ENCODE assay signal across 46 mouse cellular contexts in the genomic region with DNA sequence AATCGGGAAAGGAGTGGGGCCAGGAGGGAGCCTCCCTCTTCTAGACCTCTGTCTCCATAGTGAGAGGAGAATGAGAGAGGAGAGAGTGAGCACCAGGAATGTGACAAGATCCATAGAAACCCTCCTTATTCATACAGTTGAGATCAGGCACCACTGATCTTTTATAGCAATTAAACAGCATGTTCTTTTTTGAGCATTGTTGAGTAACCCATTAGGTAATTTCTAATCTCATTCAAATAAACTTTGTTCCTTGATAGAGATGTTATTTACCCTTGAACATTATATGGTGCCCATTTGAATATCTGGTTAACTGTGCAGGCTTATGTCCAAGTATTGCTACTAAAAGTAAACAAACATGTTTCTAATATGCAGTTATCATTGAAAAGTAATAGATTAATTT. TPM values are rescaled to one million over a fixed set of nuclear protein-coding genes. Genes with fewer than 3 reads are reported as not detected.
"Had no signal": no experiment of that assay in that cellular context is flagged by ENCODE, and none has a peak within 500 bp of the region (broad histone marks: within the 10 kb centered on the region; RNA-seq: fewer than 3 reads in every experiment).

A gene (minus strand): TSS at position 135 of the 400 bp plus-strand sequence.

- H3K36me3 ChIP-seq: limb, embryonic 10.5 days; limb, embryonic 12.5 days; limb, embryonic 13.5 days; limb, embryonic 15.5 days; liver, embryonic 13.5 days; liver, embryonic 15.5 days; lung, embryonic 15.5 days; midbrain, embryonic 10.5 days; midbrain, embryonic 12.5 days; midbrain, embryonic 13.5 days; midbrain, embryonic 15.5 days; neural tube, embryonic 12.5 days had no signal

- ATAC-seq: liver, postnatal 0 days; lung, postnatal 0 days; midbrain, embryonic 13.5 days; midbrain, embryonic 15.5 days; midbrain, embryonic 16.5 days had no signal

- H3K27me3 ChIP-seq: limb, embryonic 12.5 days; limb, embryonic 13.5 days; limb, embryonic 15.5 days; liver, embryonic 13.5 days; liver, embryonic 15.5 days; lung, embryonic 15.5 days; megakaryocyte, embryonic 14.5 days; midbrain, embryonic 12.5 days; midbrain, embryonic 13.5 days; midbrain, embryonic 15.5 days; neural tube, embryonic 12.5 days had no signal

- H3K9me3 ChIP-seq: limb, embryonic 10.5 days; limb, embryonic 15.5 days; liver, embryonic 13.5 days; liver, embryonic 15.5 days; lung, embryonic 15.5 days; megakaryocyte, embryonic 14.5 days; midbrain, embryonic 15.5 days had no signal

- H3K9ac ChIP-seq: limb, embryonic 12.5 days; limb, embryonic 13.5 days; limb, embryonic 15.5 days; liver, embryonic 13.5 days; liver, embryonic 14.5 days; liver, embryonic 15.5 days; liver, postnatal 0 days; lung, embryonic 14.5 days; lung, embryonic 15.5 days; midbrain, embryonic 12.5 days; midbrain, embryonic 13.5 days; midbrain, embryonic 15.5 days; neural tube, embryonic 12.5 days had no signal

- H3K4me1 ChIP-seq: limb, embryonic 10.5 days; limb, embryonic 12.5 days; limb, embryonic 13.5 days; limb, embryonic 15.5 days; liver, embryonic 13.5 days; liver, embryonic 15.5 days; lung, embryonic 15.5 days; megakaryocyte, embryonic 14.5 days; midbrain, embryonic 10.5 days; midbrain, embryonic 12.5 days; midbrain, embryonic 13.5 days; midbrain, embryonic 15.5 days; neural tube, embryonic 12.5 days had no signal

- H3K27ac ChIP-seq: limb, embryonic 10.5 days; limb, embryonic 12.5 days; limb, embryonic 13.5 days; limb, embryonic 15.5 days; liver, embryonic 13.5 days; liver, embryonic 14.5 days; liver, embryonic 15.5 days; lung, embryonic 15.5 days; macrophage; midbrain, embryonic 10.5 days; midbrain, embryonic 12.5 days; midbrain, embryonic 13.5 days; midbrain, embryonic 15.5 days; neural tube, embryonic 12.5 days had no signal

- H3K4me2 ChIP-seq: limb, embryonic 12.5 days; limb, embryonic 13.5 days; limb, embryonic 15.5 days; liver, embryonic 11.5 days; liver, embryonic 13.5 days; liver, embryonic 15.5 days; lung, embryonic 14.5 days; lung, embryonic 15.5 days; midbrain, embryonic 11.5 days; midbrain, embryonic 12.5 days; midbrain, embryonic 13.5 days; midbrain, embryonic 15.5 days; neural tube, embryonic 12.5 days had no signal

- DNase-seq: left cerebral cortex, postnatal 4 days; liver; liver, embryonic 13.5 days; liver, postnatal 0 days; lung, adult 18-20 months; lung, adult 2 months; lung, embryonic 14.5 days; lung, postnatal 10 days; lung, postnatal 14 days; lung, postnatal 36 days; lung, postnatal 4 days; midbrain, embryonic 14.5 days had no signal

- H3K4me3 ChIP-seq: limb, embryonic 10.5 days; limb, embryonic 12.5 days; limb, embryonic 13.5 days; limb, embryonic 15.5 days; liver, embryonic 13.5 days; liver, embryonic 15.5 days; lung, embryonic 15.5 days; megakaryocyte, embryonic 14.5 days; midbrain, embryonic 10.5 days; midbrain, embryonic 12.5 days; midbrain, embryonic 13.5 days; midbrain, embryonic 15.5 days; myocyte; neural tube, embryonic 12.5 days had no signal

RNA-seq across cellular contexts. Expression of the gene that starts here (rescaled TPM):
- total RNA-seq: left cerebral cortex, adult 8-10 months; left cerebral cortex, postnatal 10 days; left cerebral cortex, postnatal 14 days; left cerebral cortex, postnatal 25 days; left cerebral cortex, postnatal 36 days; left cerebral cortex, postnatal 4 days; megakaryocyte progenitor cell, adult 5-6 weeks; megakaryocyte, adult 5-6 weeks; megakaryocyte-erythroid progenitor cell, adult 5-6 weeks; midbrain, postnatal 0 days; monocyte, adult 5-6 weeks had no signal
- polyA plus RNA-seq: limb, embryonic 10.5 days; limb, embryonic 11.5 days; limb, embryonic 12.5 days; limb, embryonic 13.5 days; limb, embryonic 14.5 days; limb, embryonic 15.5 days; liver, embryonic 11.5 days; liver, embryonic 13.5 days; liver, embryonic 14.5 days; liver, embryonic 15.5 days; liver, embryonic 16.5 days; liver, postnatal 0 days; lung, embryonic 14.5 days; lung, embryonic 15.5 days; lung, embryonic 16.5 days; lung, postnatal 0 days; macrophage; midbrain, embryonic 10.5 days; midbrain, embryonic 11.5 days; midbrain, embryonic 12.5 days; midbrain, embryonic 13.5 days; midbrain, embryonic 14.5 days; midbrain, embryonic 15.5 days; midbrain, embryonic 16.5 days; midbrain, postnatal 0 days; myocyte; neural tube, embryonic 11.5 days; neural tube, embryonic 12.5 days had no signal
